Comparison of ENCODE assay signal across 8 mouse cellular contexts in genomic region chrX:72273966-72274658, GRCm38 (mm10). TPM values are rescaled to one million over a fixed set of nuclear protein-coding genes. Genes with fewer than 3 reads are reported as not detected.
DNase-seq lines count a peak whose midpoint lies in the region; ATAC-seq and TF ChIP-seq lines count a peak whose summit lies in the region.

No protein-coding gene starts in this region.

- DNase-seq in retina, embryonic 14.5 days (ENCODE audit: low spot score) = peak; percentile 15
- DNase-seq in retina, postnatal 1 day = no peak
- peak; percentile 25 for DNase-seq in embryonic facial prominence, embryonic 14.5 days (ENCODE audit: low spot score)
- no peak for DNase-seq in MN1 (ENCODE audit: low spot score)

- peak overlapping the region; percentile 63; the same call in 1 of the 2 replicates for H3K27ac ChIP-seq in embryonic facial prominence, embryonic 14.5 days (replicated peaks; ENCODE audit: low read depth, low read length)
- no peak overlapping the region for H3K27ac ChIP-seq in intestine, embryonic 15.5 days
- H3K27ac ChIP-seq in lung, embryonic 15.5 days = no peak overlapping the region
- no peak overlapping the region for H3K27ac ChIP-seq in testis, adult 2 months (ENCODE audit: control insufficient read depth, insufficient read depth, low read depth, low read length)

- H3K4me3 ChIP-seq in embryonic facial prominence, embryonic 14.5 days (ENCODE audit: low read depth, low read length) = peak overlapping the region; percentile 50
- peak overlapping the region; percentile 43 for H3K4me3 ChIP-seq in intestine, embryonic 15.5 days (replicated peaks)
- H3K4me3 ChIP-seq in lung, embryonic 15.5 days = peak overlapping the region; percentile 45
- H3K4me3 ChIP-seq in testis, adult 2 months (ENCODE audit: control insufficient read depth, low read depth, low read length) = peak overlapping the region; percentile 68

- H3K27me3 ChIP-seq in embryonic facial prominence, embryonic 14.5 days (replicated peaks; ENCODE audit: control insufficient read depth, insufficient read depth, low read length) = no peaks in the 10 kb centered on the region
- no peaks in the 10 kb centered on the region; the same call in 1 of the 2 replicates for H3K27me3 ChIP-seq in intestine, embryonic 15.5 days (replicated peaks)
- H3K27me3 ChIP-seq in lung, embryonic 15.5 days = no peaks in the 10 kb centered on the region
- no peaks in the 10 kb centered on the region for H3K27me3 ChIP-seq in testis, adult 2 months (ENCODE audit: control insufficient read depth, insufficient read depth, low read length)

- TF ChIP-seq POLR2A in testis, adult 2 months (IDR thresholded peaks at IDR 0.05; ENCODE audit: control insufficient read depth, low read depth, low read length) = no peak

- no peaks in the 10 kb centered on the region for H3K4me1 ChIP-seq in embryonic facial prominence, embryonic 14.5 days (ENCODE audit: control insufficient read depth, insufficient read depth, low read length)
- no peaks in the 10 kb centered on the region for H3K4me1 ChIP-seq in intestine, embryonic 15.5 days (replicated peaks)
- H3K4me1 ChIP-seq in lung, embryonic 15.5 days = no peaks in the 10 kb centered on the region
- peaks cover 8% of the 10 kb centered on the region for H3K4me1 ChIP-seq in testis, adult 2 months (ENCODE audit: control insufficient read depth, insufficient read depth, low read length)

- H3K36me3 ChIP-seq in embryonic facial prominence, embryonic 14.5 days (ENCODE audit: control insufficient read depth, insufficient read depth, low read length) = no peaks in the 10 kb centered on the region
- no peaks in the 10 kb centered on the region for H3K36me3 ChIP-seq in intestine, embryonic 15.5 days
- H3K36me3 ChIP-seq in lung, embryonic 15.5 days = no peaks in the 10 kb centered on the region
- H3K36me3 ChIP-seq in testis, adult 2 months (ENCODE audit: control insufficient read depth, insufficient read depth, low read length) = no peaks in the 10 kb centered on the region

- TF ChIP-seq CTCF in testis, adult 2 months (IDR thresholded peaks at IDR 0.05; ENCODE audit: control insufficient read depth, insufficient read depth, insufficient replicate concordance, low read depth, low read length) = no peak

- WGBS in embryonic facial prominence, embryonic 14.5 days = 41% methylated on average over 19 of the region's 27 CpGs
- 20% methylated on average over 27 of the region's 27 CpGs for WGBS in intestine, embryonic 15.5 days
- 30% methylated on average over 27 of the region's 27 CpGs for WGBS in lung, embryonic 15.5 days

- no peaks in the 10 kb centered on the region for H3K9me3 ChIP-seq in embryonic facial prominence, embryonic 14.5 days (ENCODE audit: control insufficient read depth, low read length)
- H3K9me3 ChIP-seq in intestine, embryonic 15.5 days = no peaks in the 10 kb centered on the region
- H3K9me3 ChIP-seq in lung, embryonic 15.5 days = no peaks in the 10 kb centered on the region

- H3K4me2 ChIP-seq in embryonic facial prominence, embryonic 14.5 days (ENCODE audit: low read depth, low read length) = peak overlapping the region; percentile 70
- peak overlapping the region; percentile 77 for H3K4me2 ChIP-seq in intestine, embryonic 15.5 days (replicated peaks)
- H3K4me2 ChIP-seq in lung, embryonic 15.5 days = peak overlapping the region; percentile 75

- peak; percentile 56 for ATAC-seq in embryonic facial prominence, embryonic 14.5 days (ENCODE audit: low read depth)
- peak; percentile 72 for ATAC-seq in intestine, embryonic 15.5 days
- peak; percentile 67; the same call in 1 of the 2 replicates for ATAC-seq in lung, embryonic 15.5 days (ENCODE audit: borderline replicate concordance, extremely low read depth, low FRiP score, low TSS enrichment)
- no peak for ATAC-seq in CD4-positive, CD25-positive, alpha-beta regulatory T cell, adult 4 months

- H3K9ac ChIP-seq in embryonic facial prominence, embryonic 14.5 days (ENCODE audit: low read depth, low read length) = peak overlapping the region; percentile 58
- peak overlapping the region; percentile 39 for H3K9ac ChIP-seq in intestine, embryonic 15.5 days
- H3K9ac ChIP-seq in lung, embryonic 15.5 days = peak overlapping the region; percentile 29

RNA-seq across cellular contexts. Expression of gene Gabre, which starts 0.5 kb away (rescaled TPM):
- polyA plus RNA-seq in embryonic facial prominence, embryonic 14.5 days (2014; fragmentation: Nextera tagmentation; extraction: Ambion mirVana) = 3.1 and 3.6 TPM in 2 replicates
- polyA plus RNA-seq in intestine, embryonic 15.5 days (2015; fragmentation: Nextera tagmentation; extraction: Ambion mirVana) = 1.5 and 2.0 TPM in 2 replicates
- polyA plus RNA-seq in lung, embryonic 15.5 days (2015; fragmentation: Nextera tagmentation; extraction: Ambion mirVana) = 3.2 and 3.6 TPM in 2 replicates
- 0.25 and 0.28 TPM in 2 replicates for polyA plus RNA-seq in testis, adult 2 months (2012; rRNA removed)
- polyA plus RNA-seq in CD4-positive, CD25-positive, alpha-beta regulatory T cell, adult 4 months (2017; shearing (Covaris generic)) = under 1 TPM; 0.17 to 0.60 TPM

RNA-seq across cellular contexts. Expression of gene Magea4, which starts 52.3 kb away (rescaled TPM):
- polyA plus RNA-seq in embryonic facial prominence, embryonic 14.5 days (2014; fragmentation: Nextera tagmentation; extraction: Ambion mirVana) = not detected in 2 replicates
- polyA plus RNA-seq in intestine, embryonic 15.5 days (2015; fragmentation: Nextera tagmentation; extraction: Ambion mirVana) = not detected in 2 replicates
- polyA plus RNA-seq in lung, embryonic 15.5 days (2015; fragmentation: Nextera tagmentation; extraction: Ambion mirVana) = not detected in 2 replicates
- polyA plus RNA-seq in testis, adult 2 months (2012; rRNA removed) = 1.2 and 1.3 TPM in 2 replicates
- polyA plus RNA-seq in CD4-positive, CD25-positive, alpha-beta regulatory T cell, adult 4 months (2017; shearing (Covaris generic)) = not detected

Comparison
In these comparisons a context has a peak if more than half of its experiments do, and no peak if none do; other contexts are left out.
1. DNase-seq: peak in retina, embryonic 14.5 days (single experiment) and embryonic facial prominence, embryonic 14.5 days (single experiment); none in retina, postnatal 1 day (single experiment) and MN1 (single experiment).
2. Peak in every context shown above with its lines, with median percentiles within 50 percentile points of each other: H3K4me2 ChIP-seq, H3K4me3 ChIP-seq and H3K9ac ChIP-seq.